Mouse (Mus musculus): ENCODE results near the gene Tor1b.

Tor1b gene

DNA sequence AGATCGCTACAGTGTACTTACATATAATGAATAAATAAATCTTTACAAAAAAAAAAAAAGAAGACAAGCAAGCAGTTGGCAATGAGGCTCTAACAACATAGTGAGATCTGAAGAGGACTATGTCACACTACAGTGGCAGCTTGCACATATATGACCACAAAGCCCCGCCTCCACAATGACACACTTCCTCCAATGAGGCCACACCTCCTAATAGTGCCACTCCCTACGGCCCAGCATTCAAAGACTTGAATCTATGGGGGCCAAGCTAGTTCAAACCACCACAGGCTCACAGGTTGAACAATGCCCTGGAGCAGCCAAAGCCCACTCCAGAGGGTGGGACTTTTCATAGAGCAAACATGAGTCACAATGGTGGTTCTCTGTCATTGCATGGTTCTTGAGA lies 20.8 kb upstream of the Tor1b start:
- peak; percentile 67 for DNase-seq (ENCODE audit: low read depth)

DNA sequence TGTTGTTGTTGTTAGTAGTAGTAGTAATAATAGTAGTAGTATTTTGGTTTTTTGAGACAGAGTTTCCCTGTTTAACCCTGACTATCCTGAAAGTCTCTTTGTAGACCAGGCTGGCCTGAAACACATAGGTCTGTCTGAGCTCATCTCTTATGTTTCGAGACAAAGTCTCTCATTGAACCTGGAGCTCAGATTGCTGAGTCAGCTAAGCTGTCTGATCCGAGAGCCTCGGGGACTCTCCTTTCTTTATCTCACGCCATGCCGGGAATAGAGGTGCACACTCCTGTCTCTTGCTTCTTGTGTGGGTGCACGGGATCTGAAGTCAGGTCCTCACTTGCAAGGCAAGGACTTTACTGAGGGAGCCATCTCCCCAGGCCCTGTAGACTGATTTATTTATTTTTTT lies 19.7 kb upstream of the Tor1b start:
- no peak for DNase-seq (ENCODE audit: low read depth)

DNA sequence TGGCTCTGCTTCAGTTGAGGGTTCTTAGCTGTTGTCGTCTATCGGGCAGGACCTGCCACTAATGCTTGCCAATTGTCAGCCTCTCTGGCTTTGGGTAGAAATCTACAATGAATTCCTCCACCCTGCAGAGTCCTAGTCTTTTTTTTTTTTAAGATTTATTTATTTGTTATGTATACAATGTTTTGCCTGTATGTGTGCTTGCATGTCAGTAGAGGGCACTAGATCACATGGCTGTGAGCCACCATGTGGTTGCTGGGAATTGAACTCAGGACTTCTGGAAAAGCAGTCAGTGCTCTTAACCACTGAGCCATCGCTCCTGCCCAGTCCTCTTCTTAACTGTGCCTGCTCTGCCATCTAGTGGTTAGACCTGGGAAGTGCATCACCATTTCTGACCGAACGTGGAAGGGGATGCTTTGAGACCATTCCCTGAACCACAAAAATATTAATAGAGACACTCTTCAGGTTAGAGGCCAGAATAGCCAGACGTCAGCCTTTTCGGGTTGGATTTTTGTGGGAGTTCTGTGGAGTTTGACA lies 18.8 kb upstream of the Tor1b start:
- DNase-seq (ENCODE audit: low read depth): peak; percentile 78

DNA sequence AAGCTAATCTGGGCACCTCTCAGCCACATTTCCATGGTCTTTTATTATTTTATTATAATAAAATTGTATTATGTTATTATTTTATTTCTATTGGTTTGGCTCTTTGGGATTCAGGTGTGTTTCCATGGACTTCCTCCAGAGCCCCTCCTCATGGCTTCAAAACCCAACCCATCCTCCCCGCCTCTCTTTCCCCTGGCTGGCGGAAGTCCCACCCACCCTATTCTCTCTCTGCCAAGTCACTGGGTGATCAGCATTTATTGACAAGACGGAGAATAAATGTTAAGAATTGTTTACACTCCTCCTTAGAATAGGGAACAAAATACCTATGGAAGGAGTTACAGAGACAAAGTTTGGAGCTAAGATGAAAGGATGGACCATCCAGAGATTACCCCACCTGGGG lies 16.0 kb upstream of the Tor1b start:
- DNase-seq (ENCODE audit: low read depth): no peak

DNA sequence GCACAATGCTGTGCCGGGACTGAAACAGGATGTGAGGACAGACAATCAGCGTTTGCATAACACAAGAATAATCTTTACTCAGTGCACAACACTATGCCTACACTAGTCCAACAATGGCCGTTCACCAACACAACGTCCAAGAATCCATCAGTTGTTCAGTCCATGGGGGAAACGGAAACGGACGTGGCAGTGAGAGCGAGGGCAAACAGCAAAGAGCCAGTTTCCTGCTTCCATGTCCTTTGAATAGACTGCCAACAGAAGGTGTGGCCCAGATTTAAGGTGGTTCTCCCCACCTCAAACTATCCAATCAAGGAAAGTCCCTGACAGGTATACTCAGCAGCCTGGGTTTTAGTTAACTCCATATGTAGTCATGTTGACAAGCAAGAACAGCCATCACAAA lies 15.0 kb upstream of the Tor1b start:
- no peak for DNase-seq (ENCODE audit: low read depth)

DNA sequence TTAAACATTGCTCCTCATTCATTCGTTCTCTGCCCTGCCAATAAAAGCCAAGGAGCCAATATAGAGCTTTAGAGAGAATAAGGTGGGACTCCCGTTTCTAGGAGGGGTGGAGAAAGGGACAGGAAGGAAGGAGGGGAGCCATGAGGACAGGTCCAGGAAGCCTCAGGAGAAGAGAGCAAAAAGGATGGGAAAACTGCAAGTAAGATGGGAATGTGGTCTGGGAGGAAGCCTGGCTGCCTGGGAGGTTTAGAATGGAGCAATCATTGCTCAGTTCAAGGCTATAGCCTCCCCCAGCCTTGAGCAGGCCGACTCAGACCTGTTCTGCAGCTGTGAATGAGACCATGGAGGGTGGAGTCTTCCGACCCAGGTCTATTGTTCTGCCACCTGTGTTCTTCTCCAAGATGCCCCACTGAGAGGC lies 14.2 kb upstream of the Tor1b start:
- DNase-seq (ENCODE audit: low read depth): peak; percentile 51

DNA sequence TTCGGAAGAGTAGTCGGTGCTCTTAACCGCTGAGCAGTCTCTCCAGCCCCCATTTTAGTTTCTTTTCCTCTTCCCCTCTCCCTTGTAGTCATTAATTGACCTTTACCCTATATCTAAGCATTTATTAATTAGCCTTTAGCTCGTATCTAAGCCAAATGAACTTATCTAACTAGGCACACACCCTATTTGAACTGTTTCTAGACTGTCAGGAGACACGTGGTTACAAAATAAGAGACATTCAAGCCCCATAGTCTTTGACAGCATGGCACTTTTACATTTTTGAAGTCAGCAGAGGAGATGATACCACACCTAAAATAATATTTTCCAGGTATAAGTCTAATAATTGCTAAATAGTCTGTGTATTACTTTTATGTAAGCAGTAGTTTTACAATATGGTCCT lies 11.2 kb upstream of the Tor1b start:
- DNase-seq (ENCODE audit: low read depth): no peak

DNA sequence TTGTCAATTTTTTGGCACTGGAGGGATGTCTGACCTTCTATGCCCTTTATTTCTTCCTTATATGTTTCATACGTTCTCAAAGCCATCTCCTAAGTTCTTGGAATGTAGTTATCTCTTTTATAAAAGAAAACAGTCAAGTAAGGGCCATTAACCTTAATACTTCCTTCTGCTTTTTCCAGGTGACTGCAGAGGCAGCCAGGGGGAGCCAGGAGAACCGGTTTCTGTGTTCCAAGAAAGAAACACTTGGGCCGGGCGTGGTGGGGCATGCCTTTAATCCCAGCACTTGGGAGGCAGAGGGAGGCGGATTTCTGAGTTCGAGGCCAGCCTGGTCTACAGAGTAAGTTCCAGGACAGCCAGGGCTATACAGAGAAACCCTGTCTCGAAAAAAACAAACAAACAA lies 10.6 kb upstream of the Tor1b start:
- peak; percentile 60 for DNase-seq (ENCODE audit: low read depth)

DNA sequence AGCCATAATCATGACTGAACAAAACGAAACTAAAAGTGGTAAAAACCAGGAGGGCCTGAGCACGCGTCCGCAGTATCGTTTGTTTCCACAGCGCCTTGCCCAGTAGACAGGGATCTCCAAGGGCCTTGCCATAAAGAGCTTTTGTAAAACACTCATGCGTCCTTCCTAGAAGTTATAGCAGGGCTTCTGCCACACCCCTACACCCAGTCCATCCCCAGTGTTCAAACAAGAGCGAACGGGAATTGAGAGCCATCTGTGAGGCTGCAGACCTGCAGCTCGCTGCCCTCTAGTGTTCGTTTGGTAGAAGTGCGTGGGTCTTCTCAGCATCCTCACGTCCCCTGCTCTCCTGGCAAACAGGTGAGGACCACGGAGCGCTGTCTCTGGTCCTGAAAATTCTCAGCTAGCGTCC lies 10.2 kb upstream of the Tor1b start:
- DNase-seq (ENCODE audit: low read depth): peak; percentile 91

DNA sequence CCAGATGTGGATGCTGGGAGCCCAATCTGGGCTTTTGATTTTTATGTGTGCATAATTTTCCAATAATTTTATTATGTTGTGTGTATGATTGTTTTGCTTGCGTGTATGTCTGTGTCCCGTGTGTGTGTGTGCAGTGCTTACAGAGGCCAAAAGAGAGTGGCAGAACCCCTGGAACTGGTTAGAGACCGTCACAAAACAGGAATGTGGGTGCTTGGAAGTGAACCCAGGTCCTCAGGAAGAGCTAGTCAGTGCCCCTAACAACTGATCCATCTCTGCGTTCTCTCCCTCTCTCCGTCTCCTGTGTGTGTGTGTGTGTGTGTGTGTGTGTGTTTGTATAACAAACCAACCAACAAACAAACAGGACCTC lies 319 bp upstream of the Tor1b start:
- DNase-seq (ENCODE audit: low read depth): no peak

DNA sequence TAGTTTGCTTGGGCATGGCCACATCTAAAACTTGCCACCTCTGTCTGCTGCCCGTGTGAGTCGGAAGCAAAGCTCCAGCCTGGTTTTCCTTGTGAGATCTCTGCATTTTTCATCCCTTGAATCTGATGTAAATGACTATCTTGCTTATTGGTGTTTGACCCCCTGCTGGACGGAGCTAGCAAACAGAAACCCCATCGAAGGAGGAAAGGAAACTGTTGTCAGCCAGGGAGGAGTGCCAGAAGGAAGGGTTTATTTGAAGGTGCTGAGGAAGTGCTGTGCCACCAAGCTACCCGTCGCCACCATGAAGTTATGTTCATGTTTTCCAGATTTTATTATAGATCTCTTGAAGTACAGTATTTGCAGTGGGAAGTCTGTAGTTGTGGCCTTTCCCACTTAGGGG lies 2.0 kb downstream of the Tor1b start:
- peak; percentile 47 for DNase-seq (ENCODE audit: low read depth)

DNA sequence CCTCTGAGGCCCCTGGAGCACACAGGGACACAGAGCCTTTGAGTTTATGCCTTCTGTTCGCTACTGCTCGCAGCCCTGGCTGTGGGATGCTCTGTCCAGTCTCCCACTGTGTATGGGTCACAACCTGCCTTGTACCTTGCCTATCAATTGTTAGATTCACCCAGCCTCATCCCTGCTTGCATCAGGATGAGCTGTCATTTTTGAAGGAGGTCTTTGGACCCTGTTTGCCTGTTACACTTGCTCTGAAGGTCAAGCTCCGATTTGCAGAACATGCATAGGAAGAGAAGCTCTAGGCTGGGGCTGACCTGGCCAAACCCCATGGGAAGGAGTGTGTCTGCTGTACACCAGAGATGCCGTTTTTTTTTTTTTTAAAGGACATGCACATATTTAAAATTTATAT lies 4.8 kb downstream of the Tor1b start:
- no peak for DNase-seq (ENCODE audit: low read depth)

DNA sequence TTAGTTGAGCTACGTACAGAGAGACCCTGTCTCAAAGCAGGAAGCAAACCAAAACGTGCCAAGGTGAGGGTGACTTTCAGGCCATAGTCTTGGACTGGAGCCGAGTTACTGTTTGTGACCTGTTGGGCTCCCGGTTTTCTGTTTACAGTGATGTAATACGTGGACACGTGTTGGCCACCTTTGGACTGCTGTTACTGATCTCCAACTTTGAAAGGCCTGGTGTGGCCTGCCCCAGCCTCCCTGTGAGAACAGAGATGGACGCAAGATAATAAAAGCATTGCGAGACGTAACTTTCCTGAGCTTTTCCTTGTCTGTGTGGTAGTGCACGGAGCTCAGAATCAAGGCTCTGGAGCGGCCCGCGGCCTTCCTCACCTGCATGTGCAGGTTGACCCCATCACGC lies 6.0 kb downstream of the Tor1b start:
- no peak for DNase-seq (ENCODE audit: low read depth)

DNA sequence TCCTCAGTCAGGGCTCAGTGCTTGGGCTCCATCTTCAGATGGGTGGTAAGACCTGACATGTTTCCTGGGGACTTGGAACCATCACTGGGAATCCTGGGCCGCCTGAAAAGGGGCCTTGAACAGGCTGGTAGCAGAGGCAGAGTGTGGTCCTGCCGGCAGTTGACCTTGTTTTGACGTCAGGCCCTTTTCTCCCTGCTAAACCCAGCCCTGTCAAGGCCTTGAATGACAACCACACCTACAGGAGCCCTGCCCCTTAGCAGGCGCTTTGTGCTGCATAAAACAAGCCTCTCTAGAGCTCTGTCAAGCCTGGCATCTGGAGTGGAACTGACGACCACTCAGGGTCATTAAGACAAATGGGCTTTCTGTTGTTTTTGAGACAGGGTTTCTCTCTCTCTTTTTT lies 7.1 kb downstream of the Tor1b start:
- no peak for DNase-seq (ENCODE audit: low read depth)

DNA sequence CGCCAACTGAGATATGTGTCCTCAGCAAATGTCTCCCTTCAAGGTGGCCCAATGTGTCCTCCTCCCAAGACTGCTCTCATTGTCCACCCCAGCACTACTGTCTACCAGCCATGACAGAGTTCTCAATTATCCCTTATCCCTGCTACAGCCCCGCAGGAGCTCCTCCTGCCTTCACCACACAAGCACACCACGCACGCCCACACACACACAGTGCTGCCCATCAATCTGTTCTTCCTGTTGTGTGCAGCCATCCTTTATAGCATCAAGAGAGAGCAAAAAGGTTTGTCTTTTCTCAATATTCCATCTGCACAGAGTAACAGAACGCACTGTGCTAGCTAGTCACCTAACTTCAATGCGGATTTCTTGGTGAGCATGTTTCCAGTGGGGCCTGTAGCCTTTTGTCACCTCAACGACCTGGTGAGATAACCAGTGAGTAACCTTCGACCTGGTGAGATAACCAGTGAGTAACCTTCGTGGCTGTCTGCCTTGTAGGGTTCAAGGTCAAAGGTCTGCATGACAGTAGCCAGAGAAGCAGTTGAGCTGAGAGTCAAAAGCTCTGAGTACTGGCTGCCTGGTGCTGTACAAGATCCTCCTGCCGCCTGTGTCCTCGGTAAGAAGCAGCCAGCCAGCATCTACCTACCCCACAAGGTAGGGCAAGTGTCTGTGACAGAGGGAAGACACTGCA lies 10.0 kb downstream of the Tor1b start:
- DNase-seq (ENCODE audit: low read depth): no peak

DNA sequence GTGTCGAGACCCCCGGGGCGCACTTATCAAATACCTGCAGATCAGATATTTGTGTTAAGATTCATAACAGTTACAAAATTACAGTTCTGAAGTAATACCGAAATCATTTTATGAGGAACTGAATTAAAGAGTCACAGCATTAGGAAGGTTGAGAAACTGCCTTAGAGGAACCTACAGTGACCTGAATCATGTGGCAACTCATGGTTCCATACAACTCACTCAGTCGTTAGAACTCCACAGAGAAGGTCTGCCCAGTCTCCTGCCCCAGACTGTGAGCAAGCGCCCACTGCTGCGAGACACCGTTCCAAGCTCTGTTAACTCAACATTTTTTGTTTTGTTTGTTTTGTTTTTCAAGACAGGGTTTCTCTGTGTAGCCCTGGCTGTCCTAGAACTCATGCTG lies 12.9 kb downstream of the Tor1b start:
- DNase-seq (ENCODE audit: low read depth): peak; percentile 55

DNA sequence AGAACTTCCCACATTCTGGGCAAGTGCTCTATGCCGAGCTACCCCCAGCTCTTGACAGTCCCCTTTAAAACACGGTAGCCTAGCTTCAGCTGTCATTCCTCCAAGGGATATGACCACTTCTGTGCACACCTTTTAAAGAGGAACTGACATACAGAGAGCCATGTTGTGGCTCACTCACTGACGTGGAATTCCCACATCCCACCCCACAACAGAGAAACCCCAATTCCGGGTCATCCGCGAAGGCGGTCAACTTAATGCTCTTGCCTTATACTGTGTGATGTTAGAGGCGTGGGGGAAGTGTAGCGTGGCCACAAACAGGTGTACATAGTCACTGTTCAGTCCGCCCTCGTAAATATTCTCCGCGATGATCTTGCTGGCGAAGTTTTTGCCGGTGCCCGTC lies 14.1 kb downstream of the Tor1b start:
- peak; percentile 50 for DNase-seq (ENCODE audit: low read depth)

DNA sequence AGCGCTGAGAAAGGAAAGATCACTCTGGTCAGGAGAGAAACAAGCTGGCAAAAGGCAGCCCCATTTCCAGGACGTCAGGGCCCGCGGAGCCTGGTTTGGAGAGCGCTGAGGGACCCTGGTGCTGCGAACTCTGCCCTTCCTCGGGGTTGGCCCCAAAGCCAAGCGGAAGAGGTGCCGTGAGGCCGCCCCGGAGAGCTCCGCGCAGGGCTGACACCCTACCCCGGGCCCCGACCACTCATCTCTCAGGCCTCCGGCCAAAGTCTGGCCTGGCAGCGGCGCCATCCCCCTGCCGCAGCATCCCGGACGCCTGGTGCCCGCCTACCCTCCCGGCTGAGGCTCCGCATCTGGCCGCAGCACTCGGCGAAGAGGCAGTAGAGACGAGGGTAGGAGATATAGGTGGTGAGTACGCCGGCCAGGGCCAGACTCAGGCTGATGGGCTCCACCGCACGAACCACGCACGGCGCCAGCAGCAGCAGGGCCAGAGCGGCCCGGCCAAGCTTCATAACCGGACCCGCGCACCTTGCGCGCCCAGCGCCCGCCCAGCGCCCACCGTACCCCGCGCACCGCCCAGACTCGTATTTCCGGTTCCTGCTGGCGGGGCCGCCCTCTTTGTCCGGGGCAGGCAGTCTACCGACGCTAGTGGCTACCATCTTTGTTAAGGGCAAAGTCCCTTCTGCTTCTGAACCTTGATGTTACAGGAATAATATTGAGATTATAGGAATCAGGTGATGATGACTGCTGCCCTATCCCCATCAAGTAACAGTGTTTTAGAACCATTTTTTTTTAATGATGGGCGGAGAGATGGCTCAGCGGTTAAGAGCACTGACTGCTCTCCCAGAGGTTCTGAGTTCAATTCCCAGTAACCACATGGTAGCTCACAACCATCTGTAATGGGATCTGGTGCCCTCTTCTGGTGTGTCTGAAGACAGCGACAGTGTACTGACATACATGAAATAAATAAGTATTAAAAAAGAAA lies 14.9 kb downstream of the Tor1b start, which contains the start of gene Tor1a:
Gene Tor1a, minus strand, starts transcription at position 582 of the 976 bp plus-strand sequence.
- peak; percentile 89 for DNase-seq (ENCODE audit: low read depth)

DNA sequence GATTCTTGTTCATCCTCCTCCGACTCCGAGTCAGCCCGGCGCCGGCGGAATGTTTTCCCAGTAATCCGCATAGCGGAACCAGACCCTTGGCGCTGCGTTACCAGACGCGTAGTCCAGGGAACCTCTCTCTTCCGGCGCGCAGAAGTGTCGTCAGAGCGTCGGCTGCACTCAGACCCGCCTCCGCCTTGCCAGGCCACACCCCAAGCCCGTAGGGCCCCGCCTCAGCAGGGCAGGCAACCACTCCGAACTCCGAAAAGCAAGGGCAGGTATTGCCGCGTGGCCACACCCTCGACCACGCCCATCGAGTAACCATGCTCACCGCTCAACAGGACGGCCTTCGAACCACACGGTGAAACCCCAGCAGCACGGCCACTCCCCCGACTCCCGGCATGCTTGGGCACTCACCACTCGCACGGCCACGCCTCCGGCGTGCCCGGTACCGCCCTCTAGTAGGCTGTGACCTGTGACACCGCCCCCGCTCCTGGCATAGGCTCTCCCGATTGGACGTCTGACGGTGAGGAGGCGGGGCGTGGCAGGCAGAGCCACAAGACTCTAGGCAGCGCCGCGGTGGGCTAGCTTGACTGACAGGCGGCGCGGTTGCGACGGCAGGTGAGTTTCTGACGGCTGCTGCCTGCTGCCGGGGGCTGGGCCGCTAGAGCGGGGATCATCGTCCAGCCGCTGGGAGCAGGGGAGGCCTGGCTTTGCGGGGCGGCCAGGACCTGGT lies 29.2 kb downstream of the Tor1b start, which contains the start of the genes BC005624 and Usp20:
Gene BC005624, minus strand, starts transcription at position 412 of the 724 bp plus-strand sequence.
Gene Usp20, plus strand, starts transcription at position 490 of the 724 bp plus-strand sequence.
- peak; percentile 100 for DNase-seq (ENCODE audit: low read depth)

DNA sequence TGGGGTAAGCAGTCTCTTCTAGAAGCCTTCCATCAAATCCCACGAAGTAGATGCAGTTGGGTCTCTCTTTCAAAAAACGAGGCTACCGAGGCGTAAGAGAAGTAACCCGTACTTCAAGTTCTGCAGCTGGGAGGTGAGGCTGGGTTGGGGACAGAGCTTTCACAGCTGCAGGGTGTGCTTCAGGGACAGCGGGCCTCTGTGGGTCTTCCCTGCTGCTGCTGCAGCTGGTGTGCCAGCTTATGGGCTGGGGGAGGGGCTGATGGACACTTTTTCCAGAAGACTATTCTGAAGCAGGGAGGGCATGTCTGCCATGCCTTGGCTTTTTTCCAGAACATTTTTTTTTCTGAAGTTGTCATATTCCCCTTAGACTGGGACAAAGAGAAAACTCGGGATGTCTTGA lies 30.3 kb downstream of the Tor1b start:
- DNase-seq (ENCODE audit: low read depth): no peak

DNA sequence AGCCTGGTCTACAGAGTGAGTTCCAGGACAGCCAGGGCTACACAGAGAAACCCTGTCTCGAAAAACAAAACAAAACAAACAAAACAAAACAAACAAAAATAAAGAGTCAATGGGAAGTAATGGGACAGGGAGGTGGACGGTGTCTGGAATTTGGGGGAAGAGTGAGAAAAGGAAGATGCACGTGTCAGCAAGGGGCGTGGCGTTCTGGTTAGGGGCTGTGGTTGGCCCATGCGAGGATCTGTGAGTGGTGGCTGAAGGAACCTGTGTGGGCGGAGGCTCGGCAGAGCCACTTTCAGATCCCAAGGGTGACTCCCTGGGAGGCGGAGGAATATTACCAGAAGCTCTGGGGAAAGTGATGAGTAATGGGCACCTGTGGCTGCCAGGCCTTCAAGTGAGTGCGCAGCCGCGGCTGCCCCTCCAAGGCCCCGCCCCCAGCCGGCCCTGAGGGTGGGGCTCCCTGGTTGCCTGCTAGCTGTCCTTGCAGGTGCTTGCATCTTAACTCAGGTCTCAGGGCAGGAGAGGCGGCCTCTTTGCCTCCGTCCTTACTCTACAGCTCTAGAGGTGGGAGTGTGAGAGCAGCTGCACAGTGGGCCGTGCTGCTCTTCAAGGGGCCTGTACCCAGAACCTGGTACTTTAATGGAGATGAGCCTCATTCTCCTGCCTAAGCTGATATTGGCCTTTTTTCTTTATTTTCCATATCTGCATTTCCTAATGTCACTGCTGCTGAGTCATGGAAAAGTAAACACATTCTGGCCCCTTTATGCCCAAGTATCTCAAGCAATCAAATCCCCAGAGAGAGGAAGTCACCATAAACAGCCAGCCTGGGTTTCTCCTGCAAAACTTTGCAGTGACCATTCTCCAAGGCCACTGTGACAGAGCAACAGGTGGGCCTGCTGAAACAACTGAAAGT lies 32.6 kb downstream of the Tor1b start:
- peak; percentile 75 for DNase-seq (ENCODE audit: low read depth)

Measured in 416B (cell line).